ENCODE assay signal across 33 mouse cellular contexts in genomic region chr6:99383846-99384472, GRCm38 (mm10).
DNase-seq lines count a peak whose midpoint lies in the region; ATAC-seq and TF ChIP-seq lines count a peak whose summit lies in the region.
"Had no signal": no experiment of that assay in that cellular context is flagged by ENCODE, and none has a peak within 500 bp of the region (broad histone marks: within the 10 kb centered on the region; RNA-seq: fewer than 3 reads in every experiment).

No protein-coding gene starts in this region.

- no peak overlapping the region for H3K4me3 ChIP-seq in forebrain, postnatal 0 days (ENCODE audit: low read depth, low read length)
- H3K4me3 ChIP-seq in forebrain, embryonic 12.5 days (replicated peaks): no peak overlapping the region
- H3K4me3 ChIP-seq in heart, embryonic 11.5 days (ENCODE audit: low read depth, low read length): no peak overlapping the region
- no peak overlapping the region for H3K4me3 ChIP-seq in heart, embryonic 12.5 days
- H3K4me3 ChIP-seq: hindbrain, embryonic 15.5 days; intestine, embryonic 15.5 days; limb, embryonic 10.5 days; limb, embryonic 15.5 days; liver, embryonic 13.5 days had no signal

- no peak for DNase-seq in forebrain, postnatal 0 days
- peak; percentile 40 for DNase-seq in 416B (ENCODE audit: low read depth)
- DNase-seq in ZHBTc4 (ENCODE audit: low read depth, low spot score): peak; percentile 50
- no peak for DNase-seq in layer of hippocampus, postnatal 10 days (ENCODE audit: low spot score in 2 of 2)
- DNase-seq: adrenal gland, postnatal 10 days; cerebellum, adult 11 months; cerebellum, adult 9-10 months; cerebellum, postnatal 36 days; gastrocnemius, postnatal 25 days; heart, adult 18-20 months; kidney, adult 2 months; kidney, postnatal 4 days; layer of hippocampus, postnatal 36 days; liver, embryonic 13.5 days; lung, adult 18-20 months; lung, postnatal 4 days; midbrain, embryonic 14.5 days; right cerebral cortex, adult 18-20 months; spleen, adult 18-20 months; thymus, adult 18-20 months; thymus, postnatal 4 days had no signal

- TF ChIP-seq CTCF in forebrain, postnatal 0 days (IDR thresholded peaks at IDR 0.05; ENCODE audit: low read depth): no peak

- 88% methylated on average over 4 of the region's 4 CpGs for WGBS in forebrain, postnatal 0 days
- WGBS in forebrain, embryonic 12.5 days: 89% methylated on average over 4 of the region's 4 CpGs
- 36% methylated on average over 4 of the region's 4 CpGs for WGBS in heart, embryonic 11.5 days (ENCODE audit: insufficient replicate concordance)
- WGBS in heart, embryonic 12.5 days: 43% methylated on average over 4 of the region's 4 CpGs

- no peaks in the 10 kb centered on the region for H3K27me3 ChIP-seq in forebrain, postnatal 0 days (ENCODE audit: insufficient read depth, low read length)
- H3K27me3 ChIP-seq in forebrain, embryonic 12.5 days: no peaks in the 10 kb centered on the region
- no peaks in the 10 kb centered on the region for H3K27me3 ChIP-seq in heart, embryonic 11.5 days (ENCODE audit: control insufficient read depth, insufficient read depth, low read length)
- H3K27me3 ChIP-seq in heart, embryonic 12.5 days (replicated peaks): no peaks in the 10 kb centered on the region
- H3K27me3 ChIP-seq: hindbrain, embryonic 15.5 days; intestine, embryonic 15.5 days; limb, embryonic 15.5 days; liver, embryonic 13.5 days had no signal

- no peak for ATAC-seq in forebrain, postnatal 0 days
- no peak for ATAC-seq in forebrain, embryonic 12.5 days (ENCODE audit: low FRiP score)
- ATAC-seq in heart, embryonic 11.5 days (replicated peaks; ENCODE audit: insufficient number of reproducible peaks, low FRiP score, low TSS enrichment): no peak
- no peak for ATAC-seq in heart, embryonic 12.5 days (ENCODE audit: insufficient number of reproducible peaks, low FRiP score)
- ATAC-seq: CD4-positive, CD25-positive, alpha-beta regulatory T cell, adult 4 months; forebrain, embryonic 16.5 days; intestine, embryonic 15.5 days; lung, postnatal 0 days had no signal

- H3K9ac ChIP-seq in forebrain, postnatal 0 days: no peak overlapping the region
- no peak overlapping the region for H3K9ac ChIP-seq in forebrain, embryonic 12.5 days
- H3K9ac ChIP-seq in heart, embryonic 11.5 days (ENCODE audit: low read depth, low read length): no peak overlapping the region
- no peak overlapping the region for H3K9ac ChIP-seq in heart, embryonic 12.5 days
- H3K9ac ChIP-seq: hindbrain, embryonic 15.5 days; intestine, embryonic 15.5 days; limb, embryonic 15.5 days; liver, embryonic 13.5 days had no signal

- no peaks in the 10 kb centered on the region for H3K9me3 ChIP-seq in forebrain, postnatal 0 days (ENCODE audit: low read length)
- H3K9me3 ChIP-seq in forebrain, embryonic 12.5 days: no peaks in the 10 kb centered on the region
- H3K9me3 ChIP-seq in heart, embryonic 11.5 days (replicated peaks; ENCODE audit: control insufficient read depth, low read length): no peaks in the 10 kb centered on the region
- no peaks in the 10 kb centered on the region for H3K9me3 ChIP-seq in heart, embryonic 12.5 days (replicated peaks)
- H3K9me3 ChIP-seq: hindbrain, embryonic 15.5 days; intestine, embryonic 15.5 days; limb, embryonic 10.5 days; limb, embryonic 15.5 days; liver, embryonic 13.5 days had no signal

- H3K4me1 ChIP-seq in forebrain, postnatal 0 days (ENCODE audit: insufficient read depth): 0 out of 2 replicates have a peak, but pooled peaks cover 7% of the 10 kb centered on the region
- 0 out of 2 replicates have a peak, but pooled peaks cover 3% of the 10 kb centered on the region for H3K4me1 ChIP-seq in forebrain, embryonic 12.5 days
- peaks cover 18% of the 10 kb centered on the region for H3K4me1 ChIP-seq in heart, embryonic 11.5 days (ENCODE audit: control insufficient read depth, insufficient read depth, low read length)
- H3K4me1 ChIP-seq in heart, embryonic 12.5 days (replicated peaks): peaks cover 29% of the 10 kb centered on the region

- H3K36me3 ChIP-seq in forebrain, postnatal 0 days (ENCODE audit: insufficient read depth): no peaks in the 10 kb centered on the region
- H3K36me3 ChIP-seq in forebrain, embryonic 12.5 days (replicated peaks): peaks cover 4% of the 10 kb centered on the region; the same call in 1 of the 2 replicates
- no peaks in the 10 kb centered on the region for H3K36me3 ChIP-seq in heart, embryonic 11.5 days (ENCODE audit: control insufficient read depth, insufficient read depth, low read length)
- H3K36me3 ChIP-seq in heart, embryonic 12.5 days: no peaks in the 10 kb centered on the region
- H3K36me3 ChIP-seq: hindbrain, embryonic 15.5 days; intestine, embryonic 15.5 days; limb, embryonic 10.5 days; limb, embryonic 15.5 days; liver, embryonic 13.5 days had no signal

- H3K27ac ChIP-seq in forebrain, postnatal 0 days (ENCODE audit: low read depth, low read length): peak overlapping the region; percentile 29; the same call in 1 of the 2 replicates
- H3K27ac ChIP-seq in forebrain, embryonic 12.5 days: no peak overlapping the region
- 0 out of 2 replicates have a peak overlapping the region, but pooled peaks have one; percentile 22 for H3K27ac ChIP-seq in heart, embryonic 11.5 days (ENCODE audit: low read depth, low read length)
- no peak overlapping the region for H3K27ac ChIP-seq in heart, embryonic 12.5 days (ENCODE audit: poor library complexity, severe bottlenecking)
- H3K27ac ChIP-seq: hindbrain, embryonic 15.5 days; intestine, embryonic 15.5 days; kidney, postnatal 0 days; limb, embryonic 10.5 days; limb, embryonic 15.5 days; liver, embryonic 13.5 days; stomach, postnatal 0 days had no signal

- H3K4me2 ChIP-seq in forebrain, postnatal 0 days (ENCODE audit: low read depth): no peak overlapping the region
- no peak overlapping the region for H3K4me2 ChIP-seq in forebrain, embryonic 12.5 days
- H3K4me2 ChIP-seq in heart, embryonic 11.5 days: no peak overlapping the region
- no peak overlapping the region for H3K4me2 ChIP-seq in heart, embryonic 12.5 days
- H3K4me2 ChIP-seq: hindbrain, embryonic 15.5 days; intestine, embryonic 15.5 days; limb, embryonic 15.5 days; liver, embryonic 13.5 days had no signal

Comparison
In these comparisons a context has a peak if more than half of its experiments do, and no peak if none do; other contexts are left out.
1. H3K27ac ChIP-seq: peak in forebrain, postnatal 0 days (single experiment) and heart, embryonic 11.5 days (single experiment); none in forebrain, embryonic 12.5 days (single experiment) and heart, embryonic 12.5 days (single experiment).
2. DNase-seq: peak in 416B (single experiment) and ZHBTc4 (single experiment); none in forebrain, postnatal 0 days (single experiment) and layer of hippocampus, postnatal 10 days (0 of 2).